Mouse (Mus musculus): Measurements from ENCODE around the gene Vmn1r32.

The Vmn1r32 gene

DNA sequence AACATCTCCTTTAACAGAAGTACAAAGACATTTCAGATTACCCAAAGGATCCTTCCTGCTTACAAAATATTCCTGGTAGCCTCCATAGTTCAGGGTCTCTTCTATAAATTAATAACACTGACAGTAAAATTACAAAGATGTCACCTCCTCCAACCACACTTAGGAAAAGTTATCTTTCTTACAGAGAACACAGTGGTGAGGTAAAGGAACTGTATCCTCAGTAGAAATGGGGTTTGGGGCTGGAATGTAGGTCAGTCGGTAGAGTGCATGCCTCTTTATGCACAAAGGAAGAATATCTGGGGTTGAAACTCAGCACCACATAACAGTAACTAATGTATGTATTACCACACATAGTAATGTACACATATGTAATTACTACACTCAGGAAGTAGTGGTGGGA is at the start of gene Vmn1r32:
Gene Vmn1r32 (minus strand): TSS at position 101 of the 400 bp plus-strand sequence.
- DNase-seq (ENCODE audit: low spot score in 2 of 2) = no peak

DNA sequence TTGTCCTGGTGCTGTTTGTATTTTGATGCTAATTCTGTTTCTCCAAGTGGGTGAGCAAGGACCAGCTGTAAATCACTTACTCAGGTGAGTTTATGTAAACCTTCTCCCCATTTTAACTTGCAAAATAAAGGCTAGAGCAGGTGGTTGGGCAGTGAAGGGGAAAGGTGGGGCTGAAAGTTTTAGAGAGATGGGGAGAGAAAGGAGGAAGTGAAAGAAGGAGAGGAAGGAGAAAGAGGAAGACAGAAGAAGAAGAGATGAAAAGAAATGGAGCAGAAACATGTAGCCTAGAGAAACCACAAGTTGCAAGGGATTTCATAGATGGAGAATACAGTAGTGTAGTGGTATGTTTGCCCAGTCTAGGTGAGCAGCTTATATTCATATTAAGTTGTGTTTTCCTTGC is 35.9 kb upstream of the Vmn1r32 start:
- no peak for DNase-seq (ENCODE audit: low spot score in 2 of 2)

DNA sequence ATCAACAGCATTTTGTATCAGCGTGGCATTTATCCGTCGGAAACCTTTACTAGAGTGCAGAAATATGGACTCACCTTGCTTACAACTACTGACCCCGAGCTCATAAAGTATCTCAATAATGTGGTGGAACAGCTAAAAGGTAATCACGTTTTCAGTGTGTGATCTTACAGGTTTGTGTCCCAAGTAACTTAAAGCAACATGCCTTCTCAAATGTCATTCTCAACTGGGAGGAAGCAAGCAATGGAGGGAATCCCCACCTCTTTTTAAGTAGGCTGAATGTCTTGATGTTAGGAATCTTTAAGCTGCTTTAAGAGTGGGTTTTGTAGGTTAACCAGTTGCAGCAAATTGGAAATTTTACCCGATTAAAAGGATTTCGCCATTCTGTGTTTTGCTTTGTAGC is 23.9 kb downstream of the Vmn1r32 start:
- no peak for DNase-seq (ENCODE audit: low spot score in 2 of 2)

- DNase-seq (ENCODE audit: low spot score in 2 of 2) = peak; percentile 94 to 99
These were observed 24.7 kb downstream of the Vmn1r32 start, which contains the start of gene Mad2l1 for GRCm38 (mm10) chr6:66535028-66535862. TSS of gene Mad2l1 (plus strand) at chr6:66535390.

DNA sequence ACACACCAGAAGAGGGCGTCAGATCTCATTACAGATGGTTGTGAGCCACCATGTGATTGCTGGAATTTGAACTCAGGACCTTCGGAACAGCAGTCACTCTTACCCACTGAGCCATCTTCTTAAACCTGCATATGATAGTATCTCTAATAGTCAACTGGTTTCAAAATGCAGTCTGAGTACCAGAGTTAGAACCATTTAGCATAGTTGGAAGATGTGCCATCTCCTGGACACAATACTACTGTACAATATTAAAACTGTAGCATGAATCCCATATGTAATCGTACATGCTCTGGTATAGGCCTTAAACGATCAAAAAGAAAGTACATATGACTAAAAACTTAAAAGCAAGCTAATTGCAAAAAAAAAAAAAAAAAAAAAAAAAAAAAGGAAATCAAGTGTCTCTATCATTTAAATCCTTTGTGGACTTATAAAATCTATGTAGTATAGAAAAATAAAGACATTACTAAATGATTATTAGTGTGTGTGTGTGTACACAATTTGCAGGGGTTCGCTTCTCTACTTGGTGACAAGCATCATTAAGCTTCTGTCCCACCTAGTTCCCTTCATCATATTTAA is 25.4 kb downstream of the Vmn1r32 start:
- DNase-seq (ENCODE audit: low spot score in 2 of 2) = no peak

DNA sequence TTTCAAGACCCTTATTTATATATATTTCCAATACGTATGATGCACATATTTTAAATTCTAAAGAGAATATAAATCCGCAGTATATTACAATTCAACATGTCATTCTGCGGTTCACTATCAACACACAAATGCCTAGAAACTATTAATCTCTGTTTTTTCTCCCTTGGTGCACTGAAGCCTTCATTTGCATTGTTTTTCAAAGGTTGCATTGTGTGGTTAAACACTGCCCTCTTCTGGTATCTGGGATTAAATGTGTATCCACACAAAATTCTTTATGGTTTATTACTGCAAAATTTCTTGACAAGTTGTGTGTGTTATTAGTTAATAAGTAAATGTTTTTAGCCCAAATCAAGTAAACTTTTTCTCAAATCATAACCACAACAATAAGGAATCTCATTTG is 26.7 kb downstream of the Vmn1r32 start:
- no peak for DNase-seq (ENCODE audit: low spot score in 2 of 2)

DNA sequence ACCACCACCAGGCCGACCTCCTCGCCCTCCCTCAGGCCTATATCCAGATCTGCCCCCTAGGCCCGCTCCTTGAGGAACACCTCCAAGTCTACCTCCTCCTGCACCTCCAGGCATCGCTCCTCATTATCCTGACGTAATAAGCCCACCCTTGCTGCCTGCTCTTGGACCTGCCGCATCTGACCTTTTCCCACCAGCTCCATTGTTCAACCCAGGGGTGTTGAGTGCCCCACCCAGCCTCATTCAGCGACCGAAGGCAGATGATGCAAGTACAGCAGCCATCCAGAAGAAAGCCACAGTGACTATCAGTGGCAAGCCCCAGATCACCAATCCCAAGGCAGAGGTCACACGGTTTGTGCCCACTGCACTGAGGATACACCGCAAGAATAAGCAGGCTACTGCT is 31.5 kb downstream of the Vmn1r32 start:
- DNase-seq (ENCODE audit: low spot score in 2 of 2) = no peak

- no peak for DNase-seq (ENCODE audit: low spot score in 2 of 2)
These were observed 43.5 kb downstream of the Vmn1r32 start for GRCm38 (mm10) chr6:66516368-66516767.

Data from spleen, postnatal 10 days (tissue).